Mouse (Mus musculus) C2C12 (cell line): ENCODE results near the gene Slc35f6. TPM values are rescaled to one million over a fixed set of nuclear protein-coding genes. Genes with fewer than 3 reads are reported as not detected.

ENCODE experiments used
- H3K27me3 ChIP-seq: one replicate; pipeline ENCODE4 v1.6.1; 2011; ENCODE audit not compliant: control insufficient read depth, insufficient read depth, insufficient read length
- H3K36me3 ChIP-seq: one replicate; pipeline ENCODE4 v1.6.1; 2011; ENCODE audit not compliant: control insufficient read depth, insufficient read depth
- H3K4me3 ChIP-seq: one replicate; pipeline ENCODE4 v1.5.1; 2011; ENCODE audit warnings: mild to moderate bottlenecking, control low read depth; ENCODE audit not compliant: poor library complexity, insufficient read depth, severe bottlenecking
- H3K79me2 ChIP-seq: one replicate; pipeline ENCODE4 v1.6.1; 2011; ENCODE audit not compliant: control insufficient read depth, insufficient read depth
- H3K79me3 ChIP-seq: one replicate; pipeline ENCODE4 v1.6.1; 2011; ENCODE audit warnings: low read depth, control low read depth
- H3ac ChIP-seq: one replicate; pipeline ENCODE3; 2011; ENCODE audit warnings: low read depth; ENCODE audit not compliant: control insufficient read depth, insufficient read length
- CEBPB ChIP-seq: IDR thresholded peaks from one replicate; pipeline ENCODE4 v1.6.1; 2011; ENCODE audit warnings: low read depth, mild to moderate bottlenecking, control low read depth, moderate library complexity
- CTCF ChIP-seq: IDR thresholded peaks from one replicate; pipeline ENCODE4 v1.5.1; 2011; ENCODE audit not compliant: control insufficient read depth, insufficient read depth, insufficient read length
- FOSL1 ChIP-seq: IDR thresholded peaks from one replicate; pipeline ENCODE4 v1.8.0; 2011; ENCODE audit warnings: mild to moderate bottlenecking, low read length; ENCODE audit not compliant: poor library complexity, insufficient read depth, severe bottlenecking
- MAX ChIP-seq: IDR thresholded peaks from one replicate; pipeline ENCODE4 v1.6.1; 2011; ENCODE audit warnings: mild to moderate bottlenecking, control low read depth
- MYOD1 ChIP-seq: IDR thresholded peaks from one replicate; pipeline ENCODE4 v1.6.1; 2011; ENCODE audit warnings: low read depth; ENCODE audit not compliant: control insufficient read depth, insufficient read length
- MYOG ChIP-seq: IDR thresholded peaks from one replicate; pipeline ENCODE4 v1.6.1; 2011; ENCODE audit not compliant: control insufficient read depth, insufficient read length; ENCODE audit errors: extremely low read depth
- USF1 ChIP-seq: IDR thresholded peaks from one replicate; pipeline ENCODE4 v1.6.1; 2011; ENCODE audit warnings: low read depth, mild to moderate bottlenecking, control low read depth, moderate library complexity
- microRNA-seq: library from miRNA; unstranded; fragments of <30 nt; microRNA quantifications from one replicate; pipeline ENCODE4, GENCODE M21; 2019; ENCODE audit warnings: borderline microRNAs expressed
- polyA plus RNA-seq: library from polyadenylated mRNA; unstranded; fragments of >200 nt; fragmentation: generic; extraction: Trizol; gene quantifications from one replicate; pipeline ENCODE4 v1.2.1, GENCODE M21; 2012; ENCODE audit warnings: missing spikeins

Slc35f6 gene
- polyA plus RNA-seq, 1 experiment = 24.9 TPM

DNA sequence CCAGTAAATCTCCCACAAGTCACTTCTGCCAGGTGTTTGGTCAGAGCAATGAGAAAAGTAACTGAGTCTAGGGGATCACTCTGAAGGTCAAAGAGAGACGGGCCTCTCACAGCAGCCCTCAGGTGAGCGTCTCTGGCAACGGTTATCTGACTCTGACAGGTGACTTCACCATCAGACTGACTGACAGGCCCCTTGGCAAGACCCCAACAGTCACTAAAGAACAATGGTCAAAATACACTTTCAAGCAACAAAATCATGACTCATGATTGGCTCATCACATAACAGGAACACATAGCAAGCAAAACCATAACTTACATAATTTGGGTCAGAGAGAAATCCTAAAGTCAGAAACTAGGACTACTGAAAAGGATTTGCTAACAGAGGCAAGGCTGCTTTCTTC lies 54.1 kb downstream of the Slc35f6 start:
- Histone ChIP-seq H3K36me3 (no peaks in the 10 kb centered on the region), H3K79me2 (no peaks in the 10 kb centered on the region), H3K27me3 (peaks cover 33% of the 10 kb centered on the region), H3K4me3 (no peak overlapping the region), H3ac (no peak overlapping the region), H3K79me3 (no peaks in the 10 kb centered on the region)
- TF ChIP-seq MYOD1 = no peak
- no peak for TF ChIP-seq MYOG
- TF ChIP-seq FOSL1 = no peak
- no peak for TF ChIP-seq CTCF
- TF ChIP-seq CEBPB = no peak
- no peak for TF ChIP-seq MAX
- TF ChIP-seq USF1 = no peak

Small RNAs within 50 kb of the gene (microRNA-seq; reads per million reads assigned to microRNA genes)
- 0.40 reads per million, percentile 3 among the genes with 10 or more reads in this experiment for gene Mir5625

Other genes starting within 250 kb of the Slc35f6 start
- not detected for gene Otof, start 186.0 kb upstream of the Slc35f6 start, polyA plus RNA-seq
- not detected for gene 1700001C02Rik, start 181.9 kb upstream of the Slc35f6 start, polyA plus RNA-seq
- not detected for gene Cib4, start 102.1 kb upstream of the Slc35f6 start, polyA plus RNA-seq
- gene Kcnk3, start 59.8 kb upstream of the Slc35f6 start, polyA plus RNA-seq = not detected
- gene Cenpa, start 18.8 kb downstream of the Slc35f6 start, polyA plus RNA-seq = 185 TPM
- gene Dpysl5, start 63.6 kb downstream of the Slc35f6 start, polyA plus RNA-seq = 0.01 TPM
- gene Mapre3, start 166.7 kb downstream of the Slc35f6 start, polyA plus RNA-seq = 12.0 TPM
- 46.1 TPM for gene Tmem214, start 220.1 kb downstream of the Slc35f6 start, polyA plus RNA-seq
- 5.2 TPM for gene Agbl5, start 240.8 kb downstream of the Slc35f6 start, polyA plus RNA-seq